Mouse (Mus musculus): ENCODE measurements at regions not wholly inside any gene's neighbourhood (a gene's known extent, or its start where the extent isn't known, plus 50 kb on each side); places are given as distances from the start of the nearest gene placed in this dataset.

- DNase-seq (ENCODE audit: extremely low spot score in 1 of 2, low spot score in 2 of 2) = peak in 1 of 2 experiments; percentile 13
- intact Hi-C loops (cut with DNase I) = no loop called here
These were observed 126.4 kb downstream of the Rpl10l start for GRCm38 (mm10) chr12:66157630-66158292.

DNA sequence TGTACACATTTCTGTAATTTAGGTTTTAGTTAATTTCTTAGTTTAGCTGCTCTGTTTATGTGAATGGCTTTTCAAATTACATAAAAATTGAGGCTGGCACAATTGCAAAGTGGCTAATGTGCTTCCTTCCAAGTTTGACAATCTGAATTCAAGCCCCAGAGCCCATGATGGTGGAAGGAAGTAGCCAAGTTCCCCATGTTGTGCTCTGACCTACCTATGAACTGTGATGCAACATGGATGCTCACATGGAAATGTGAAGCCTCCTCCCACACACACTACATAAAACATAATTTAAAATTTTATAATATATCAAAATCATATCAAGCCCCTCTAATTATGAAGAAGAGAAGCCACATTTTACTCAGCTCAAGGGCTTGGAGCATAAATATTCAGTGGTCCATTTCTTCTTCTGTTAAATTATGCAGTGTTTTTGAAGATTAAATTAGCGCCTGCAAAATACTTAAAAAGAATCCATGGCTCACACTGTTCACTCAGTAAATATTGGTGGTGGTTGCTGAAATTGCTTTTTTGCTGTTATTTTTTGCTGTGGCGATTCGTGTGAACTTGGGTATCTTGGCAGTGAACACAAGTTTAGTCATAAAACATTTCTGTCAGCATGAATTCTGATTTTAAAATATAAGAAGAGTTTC is 127.1 kb downstream of the Rpl10l start:
- intact Hi-C loops (cut with DNase I) = no loop called here
- peak in 1 of 2 experiments; percentile 7 for DNase-seq (ENCODE audit: extremely low spot score in 1 of 2, low spot score in 2 of 2)

- intact Hi-C loops (cut with DNase I) = no loop called here
- DNase-seq (ENCODE audit: extremely low spot score in 1 of 2, low spot score in 2 of 2) = no peak
These were observed 153.3 kb downstream of the Rpl10l start for GRCm38 (mm10) chr12:66130909-66131308.

GRCm38 (mm10) chr12:66119565-66119964 is 164.6 kb downstream of the Rpl10l start:
- intact Hi-C loops (cut with DNase I) = no loop called here
- no peak for DNase-seq (ENCODE audit: extremely low spot score in 1 of 2, low spot score in 2 of 2)

GRCm38 (mm10) chr12:66090806-66091447 is 193.3 kb downstream of the Rpl10l start:
- intact Hi-C loops (cut with DNase I) = no loop called here
- no peak for DNase-seq (ENCODE audit: extremely low spot score in 1 of 2, low spot score in 2 of 2)

DNA sequence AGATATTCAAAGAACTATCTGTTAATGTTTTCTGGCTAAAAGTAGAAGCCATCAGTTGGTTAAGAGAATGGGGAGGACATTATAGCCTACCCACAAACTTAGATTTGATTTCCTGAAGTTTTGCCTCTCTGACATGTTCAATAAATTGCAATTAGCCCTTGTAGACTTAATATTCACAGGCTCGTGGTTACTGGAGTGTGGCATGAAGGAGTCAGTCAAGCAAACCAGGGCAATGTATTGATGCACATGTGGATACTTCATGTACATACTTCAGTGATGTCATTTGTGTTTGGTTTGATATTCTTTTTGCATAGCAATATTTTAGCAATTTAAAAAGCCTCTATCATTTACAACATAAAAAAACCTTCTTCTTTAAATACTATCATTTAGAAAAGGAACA is 223.9 kb downstream of the Rpl10l start:
- DNase-seq (ENCODE audit: extremely low spot score in 1 of 2, low spot score in 2 of 2) = no peak
- intact Hi-C loops (cut with DNase I) = no loop called here

GRCm38 (mm10) chr12:66055206-66055605 is 229.0 kb downstream of the Rpl10l start:
- intact Hi-C loops (cut with DNase I) = no loop called here
- DNase-seq (ENCODE audit: extremely low spot score in 1 of 2, low spot score in 2 of 2) = no peak

GRCm38 (mm10) chr12:66048936-66049335 is 235.3 kb downstream of the Rpl10l start:
- no peak for DNase-seq (ENCODE audit: extremely low spot score in 1 of 2, low spot score in 2 of 2)
- intact Hi-C loops (cut with DNase I) = no loop called here

DNA sequence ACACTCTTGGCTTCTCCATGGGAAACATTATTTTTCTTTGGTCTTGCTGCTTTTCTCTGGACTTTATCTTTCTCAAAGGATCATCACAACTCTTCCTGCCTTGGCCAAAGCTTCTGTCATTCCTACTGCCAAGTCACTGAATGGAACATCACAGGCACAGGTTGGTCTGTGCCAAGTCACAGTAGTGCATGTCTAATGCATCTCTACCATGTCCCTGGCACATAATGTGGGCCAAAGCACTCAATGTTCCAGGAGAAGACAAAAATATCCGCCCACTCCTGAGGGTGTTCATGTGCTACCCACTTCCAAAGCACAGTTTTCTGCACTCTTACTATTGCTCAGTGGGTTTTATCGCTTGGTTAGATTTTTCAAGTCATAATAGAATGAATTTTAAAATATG is 247.9 kb downstream of the Rpl10l start:
- intact Hi-C loops (cut with DNase I) = no loop called here
- no peak for DNase-seq (ENCODE audit: extremely low spot score in 1 of 2, low spot score in 2 of 2)

DNA sequence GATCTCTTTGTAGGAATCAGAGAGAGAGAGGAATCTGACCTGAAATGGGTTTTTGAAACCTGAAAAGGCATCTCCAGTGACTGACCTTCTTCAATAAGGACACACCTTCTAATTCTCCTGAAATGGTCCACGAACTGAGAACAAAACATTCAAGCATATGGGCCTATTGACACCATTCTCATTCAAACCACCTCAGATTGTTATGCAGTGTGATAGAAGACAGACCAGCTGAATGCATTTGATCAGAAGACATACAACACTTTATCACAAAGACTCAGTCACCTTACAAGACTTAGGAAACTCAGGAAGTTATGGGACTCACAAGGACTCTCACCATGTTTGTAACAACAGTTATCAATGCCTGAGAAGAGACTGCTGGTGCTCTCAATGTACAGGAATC is 256.7 kb downstream of the Rpl10l start:
- intact Hi-C loops (cut with DNase I) = no loop called here
- DNase-seq (ENCODE audit: extremely low spot score in 1 of 2, low spot score in 2 of 2) = no peak

- intact Hi-C loops (cut with DNase I) = no loop called here
- DNase-seq (ENCODE audit: extremely low spot score in 1 of 2, low spot score in 2 of 2) = no peak
These were observed 271.5 kb downstream of the Rpl10l start for GRCm38 (mm10) chr12:66012706-66013105.
